Mouse (Mus musculus) kidney, embryonic 14.5 days (tissue): ENCODE results near the gene Orai3. TPM values are rescaled to one million over a fixed set of nuclear protein-coding genes. Genes with fewer than 3 reads are reported as not detected.
A peak's percentile ranks its signal among the peaks of the same experiment; 100 is the strongest.
"Not testable (repeated sequence)": the region's sequence is repeated elsewhere in the genome, so short reads cannot be mapped to it uniquely, and the experiment has no call there.

Experiments used
- ATAC-seq: fragments of 200-750 bp; cut with Nextera tagmentation; 2 replicates; pipeline ENCODE4 v1.8.0; 2017; ENCODE audit warnings: moderate number of reproducible peaks, mild to moderate bottlenecking, moderate TSS enrichment, moderate library complexity; ENCODE audit not compliant: low FRiP score, low TSS enrichment
- H3K27ac ChIP-seq: fragments of 300-500 bp; sonication (generic); 2 replicates; pipeline ENCODE4 v1.5.1; 2014; ENCODE audit warnings: low read depth, mild to moderate bottlenecking, low read length, moderate library complexity, mixed read lengths
- H3K27me3 ChIP-seq: fragments of 300-500 bp; sonication (generic); 2 replicates; pipeline ENCODE4 v1.6.1; 2014; ENCODE audit warnings: mild to moderate bottlenecking, low read length; ENCODE audit not compliant: control insufficient read depth, insufficient read depth
- H3K36me3 ChIP-seq: fragments of 300-500 bp; sonication (generic); 2 replicates; pipeline ENCODE4 v1.6.1; 2014; ENCODE audit warnings: low read length, mixed read lengths; ENCODE audit not compliant: control insufficient read depth, insufficient read depth
- H3K4me1 ChIP-seq: fragments of 300-500 bp; sonication (generic); 2 replicates; pipeline ENCODE4 v1.6.1; 2014; ENCODE audit warnings: low read length, mixed read lengths; ENCODE audit not compliant: control insufficient read depth, insufficient read depth
- H3K4me2 ChIP-seq: fragments of 300-500 bp; sonication (generic); replicated peaks from 2 replicates; pipeline ENCODE4 v1.6.1; 2014; ENCODE audit warnings: low read depth, mild to moderate bottlenecking, low read length
- H3K4me3 ChIP-seq: fragments of 300-500 bp; sonication (generic); 2 replicates; pipeline ENCODE4 v1.5.1; 2014; ENCODE audit warnings: mild to moderate bottlenecking, low read length
- H3K9ac ChIP-seq: fragments of 300-500 bp; sonication (generic); 2 replicates; pipeline ENCODE4 v1.6.1; 2014; ENCODE audit warnings: low read depth, mild to moderate bottlenecking, low read length, moderate library complexity
- H3K9me3 ChIP-seq: fragments of 300-500 bp; sonication (generic); 2 replicates; pipeline ENCODE4 v1.6.1; 2016; ENCODE audit warnings: low read length; ENCODE audit not compliant: control insufficient read depth
- WGBS: fragments of 180-500 bp; shearing (Covaris S2); extraction: QIAGEN DNeasy Blood & Tissue Kit; methylation state at CpG from one replicate; pipeline ENCODE4 v1.1.7; 2014; 5-methylcytosine and 5-hydroxymethylcytosine counted together
- polyA plus RNA-seq: library from polyadenylated mRNA; unstranded; fragments of >200 nt; fragmentation: Nextera tagmentation; extraction: Ambion mirVana; gene quantifications from 2 replicates; pipeline ENCODE4 v1.2.1, GENCODE M21; 2014

Orai3 gene
- polyA plus RNA-seq, 1 experiment from 2014 or later = 19.7 TPM

- H3K27ac ChIP-seq = peak overlapping the region; percentile 94
- H3K4me3 ChIP-seq = peak overlapping the region; percentile 47
- H3K36me3 ChIP-seq = peaks cover 41% of the 10 kb centered on the region
- H3K4me1 ChIP-seq = peaks cover 16% of the 10 kb centered on the region
- no peaks in the 10 kb centered on the region for H3K9me3 ChIP-seq
- H3K27me3 ChIP-seq = no peaks in the 10 kb centered on the region
- peak overlapping the region; percentile 89 for H3K4me2 ChIP-seq
- peak; percentile 91 for ATAC-seq
- WGBS = under 1% methylated on average over 16 of the region's 16 CpGs
- peak overlapping the region; percentile 69 for H3K9ac ChIP-seq
Observed at GRCm38 (mm10) chr7:127768997-127769593, 520 bp upstream of the Orai3 start.

- ATAC-seq = peak; percentile 32
Observed at GRCm38 (mm10) chr7:127770039-127770905, 657 bp downstream of the Orai3 start.

GRCm38 (mm10) chr7:127771262-127771661 is 1.6 kb downstream of the Orai3 start:
- no peak overlapping the region for H3K27ac ChIP-seq
- peak overlapping the region; percentile 89 for H3K4me2 ChIP-seq
- H3K9ac ChIP-seq = peak overlapping the region; percentile 69; the same call in 1 of the 2 replicates
- peaks cover 16% of the 10 kb centered on the region for H3K4me1 ChIP-seq
- H3K4me3 ChIP-seq = peak overlapping the region; percentile 47; the same call in 1 of the 2 replicates
- H3K36me3 ChIP-seq = peaks cover 19% of the 10 kb centered on the region
- WGBS = 67% methylated on average over 5 of the region's 5 CpGs
- no peak for ATAC-seq
- no peaks in the 10 kb centered on the region for H3K9me3 ChIP-seq
- H3K27me3 ChIP-seq = no peaks in the 10 kb centered on the region

More at GRCm38 (mm10) chr7:127770039-127770905, 657 bp downstream of the Orai3 start:
- H3K27me3 ChIP-seq = no peaks in the 10 kb centered on the region
- H3K9me3 ChIP-seq = no peaks in the 10 kb centered on the region
- H3K36me3 ChIP-seq = peaks cover 29% of the 10 kb centered on the region
- H3K4me1 ChIP-seq = peaks cover 16% of the 10 kb centered on the region
- 1% methylated on average over 27 of the region's 27 CpGs for WGBS
- peak overlapping the region; percentile 94 for H3K27ac ChIP-seq
- H3K4me3 ChIP-seq = peak overlapping the region; percentile 47
- peak overlapping the region; percentile 69 for H3K9ac ChIP-seq
- H3K4me2 ChIP-seq = peak overlapping the region; percentile 89

DNA sequence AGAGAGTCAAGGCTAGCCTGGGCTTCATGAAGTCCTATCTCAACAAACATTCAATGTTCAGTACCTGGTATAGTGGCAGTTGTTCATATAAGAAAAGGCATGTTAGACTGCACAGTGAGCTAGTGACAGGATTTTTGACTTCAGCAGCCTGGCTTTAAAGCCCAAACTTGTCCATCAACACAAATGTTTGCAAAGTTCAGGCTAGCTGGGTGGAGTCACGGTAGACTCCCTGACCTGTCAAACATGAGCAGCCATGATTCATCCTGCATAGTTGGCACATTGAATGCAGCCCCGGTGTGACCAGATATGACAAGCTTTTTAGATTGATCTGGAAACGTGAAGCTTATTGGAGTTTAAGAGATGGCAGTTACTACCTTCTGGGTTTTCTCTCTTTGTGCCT is 2.5 kb downstream of the Orai3 start:
- WGBS = 83% methylated on average over 3 of the region's 3 CpGs
- H3K4me2 ChIP-seq = no peak overlapping the region
- peaks cover 12% of the 10 kb centered on the region for H3K36me3 ChIP-seq
- H3K9ac ChIP-seq = no peak overlapping the region
- H3K9me3 ChIP-seq = no peaks in the 10 kb centered on the region
- peaks cover 16% of the 10 kb centered on the region for H3K4me1 ChIP-seq
- no peak overlapping the region for H3K27ac ChIP-seq
- H3K4me3 ChIP-seq = no peak overlapping the region
- no peaks in the 10 kb centered on the region for H3K27me3 ChIP-seq
- no peak for ATAC-seq

DNA sequence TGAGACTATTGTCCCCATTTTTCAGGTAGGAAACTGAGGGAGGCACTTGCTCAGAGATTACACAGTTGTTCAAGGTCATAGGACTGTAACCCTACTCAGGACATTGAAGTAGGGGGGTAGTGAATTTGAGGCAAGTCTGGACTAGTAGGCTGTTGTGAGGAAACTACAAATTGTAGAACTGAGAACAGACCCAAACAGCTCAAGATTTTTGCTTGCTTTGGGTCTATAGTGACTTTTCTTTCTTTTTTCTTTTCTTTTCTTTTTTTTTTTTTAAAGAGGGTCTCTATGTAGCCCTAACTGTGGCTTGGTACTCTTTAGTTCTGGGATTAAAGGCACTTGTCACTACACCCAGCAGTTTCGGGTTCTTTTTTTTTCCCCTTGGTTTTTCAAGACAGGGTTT is 2.9 kb downstream of the Orai3 start:
- H3K4me2 ChIP-seq = no peak overlapping the region
- H3K9me3 ChIP-seq = no peaks in the 10 kb centered on the region
- H3K36me3 ChIP-seq = peaks cover 7% of the 10 kb centered on the region
- H3K27me3 ChIP-seq = no peaks in the 10 kb centered on the region
- peaks cover 16% of the 10 kb centered on the region for H3K4me1 ChIP-seq
- no peak overlapping the region for H3K9ac ChIP-seq
- H3K4me3 ChIP-seq = no peak overlapping the region
- 90% methylated on average over 1 of the region's 1 CpGs for WGBS
- no peak overlapping the region for H3K27ac ChIP-seq
- no peak for ATAC-seq

GRCm38 (mm10) chr7:127773664-127774384 is 4.2 kb downstream of the Orai3 start:
- no peak overlapping the region for H3K4me3 ChIP-seq
- H3K9me3 ChIP-seq = no peaks in the 10 kb centered on the region
- peaks cover 6% of the 10 kb centered on the region; the same call in 1 of the 2 replicates for H3K36me3 ChIP-seq
- H3K9ac ChIP-seq = no peak overlapping the region
- H3K4me1 ChIP-seq = peaks cover 21% of the 10 kb centered on the region
- H3K4me2 ChIP-seq = no peak overlapping the region; the same call in 1 of the 2 replicates
- no peak for ATAC-seq
- WGBS = 38% methylated on average over 9 of the region's 9 CpGs
- no peak overlapping the region for H3K27ac ChIP-seq
- no peaks in the 10 kb centered on the region for H3K27me3 ChIP-seq

- Histone ChIP-seq H3K9ac (peak overlapping the region; percentile 96), H3K27ac (peak overlapping the region; percentile 95; the same call in 1 of the 2 replicates), H3K4me2 (peak overlapping the region; percentile 82), H3K4me1 (peaks cover 17% of the 10 kb centered on the region), H3K36me3 (peaks cover 26% of the 10 kb centered on the region), H3K4me3 (peak overlapping the region; percentile 96)
- not testable (repeated sequence) for H3K27me3 ChIP-seq, ATAC-seq, H3K9me3 ChIP-seq
- WGBS = 81% methylated on average over 7 of the region's 7 CpGs
Observed at GRCm38 (mm10) chr7:127775837-127776236, 6.2 kb downstream of the Orai3 start.

DNA sequence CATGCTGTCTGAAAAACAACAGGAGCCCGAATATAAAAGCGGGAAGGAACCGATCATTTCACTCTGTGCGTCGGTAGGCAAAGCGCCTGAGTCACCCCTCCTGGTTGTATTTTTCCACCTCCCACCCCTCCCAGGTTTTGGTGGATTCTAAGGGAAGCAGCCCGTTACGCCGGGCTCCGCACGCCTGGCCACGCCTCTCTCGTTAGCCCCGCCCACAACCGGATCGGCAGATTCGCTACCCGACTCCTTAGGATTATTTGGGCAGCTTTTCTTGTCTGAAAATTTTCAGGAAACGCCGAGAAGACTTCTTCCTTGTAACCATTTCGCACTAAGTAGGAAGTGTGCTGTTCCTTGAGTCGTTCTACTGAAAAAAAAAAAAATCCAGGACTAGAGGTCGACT is 6.8 kb downstream of the Orai3 start, which contains the start of gene Setd1a:
Gene Setd1a, plus strand, starts transcription at position 245 of the 400 bp plus-strand sequence.
- no peaks in the 10 kb centered on the region for H3K27me3 ChIP-seq
- H3K36me3 ChIP-seq = peaks cover 32% of the 10 kb centered on the region
- no peaks in the 10 kb centered on the region for H3K9me3 ChIP-seq
- H3K4me1 ChIP-seq = peaks cover 12% of the 10 kb centered on the region
- H3K27ac ChIP-seq = peak within 1 kb of the TSS; percentile 95
- H3K4me3 ChIP-seq = peak within 1 kb of the TSS; percentile 96
- H3K4me2 ChIP-seq = peak within 1 kb of the TSS; percentile 82
- peak within 1 kb of the TSS; percentile 96 for H3K9ac ChIP-seq
- ATAC-seq = peak; percentile 47
- under 1% methylated on average over 23 of the region's 23 CpGs for WGBS
